Mouse (Mus musculus) heart, embryonic 14.5 days (tissue): ENCODE results near the gene Dpf1. TPM values are rescaled to one million over a fixed set of nuclear protein-coding genes. Genes with fewer than 3 reads are reported as not detected.

ENCODE experiments used
- ATAC-seq: fragments of 200-750 bp; cut with Nextera tagmentation; 2 replicates; pipeline ENCODE4 v1.8.0; 2017; ENCODE audit warnings: low read depth, moderate TSS enrichment; ENCODE audit not compliant: insufficient number of reproducible peaks, insufficient read depth, low FRiP score
- H3K27ac ChIP-seq, 2 experiments: fragments of 200-500 bp in 1 of 2; fragments of 300-500 bp in 1 of 2; sonication (generic) in 1 of 2; replicated peaks in 1 of 2; 2 replicates each; pipeline ENCODE4 v1.5.1; 2012 to 2014; ENCODE audit warnings: low read depth in 2 of 2, low read length in 2 of 2, control low read depth in 1 of 2, mild to moderate bottlenecking in 1 of 2, mixed read lengths in 1 of 2; ENCODE audit not compliant: control insufficient read depth in 1 of 2, insufficient read depth in 1 of 2
- H3K27me3 ChIP-seq: fragments of 300-500 bp; sonication (generic); 2 replicates; pipeline ENCODE4 v1.6.1; 2014; ENCODE audit warnings: mild to moderate bottlenecking, low read length, control low read depth; ENCODE audit not compliant: control insufficient read depth, insufficient read depth
- H3K36me3 ChIP-seq: fragments of 300-500 bp; sonication (generic); 2 replicates; pipeline ENCODE4 v1.6.1; 2014; ENCODE audit warnings: mild to moderate bottlenecking, control low read depth, low read length, mixed read lengths; ENCODE audit not compliant: control insufficient read depth, insufficient read depth
- H3K4me1 ChIP-seq, 2 experiments: fragments of 200-500 bp in 1 of 2; fragments of 300-500 bp in 1 of 2; sonication (generic) in 1 of 2; 2 replicates each; pipeline ENCODE4 v1.6.1; 2012 to 2014; ENCODE audit warnings: low read length in 2 of 2, control low read depth in 1 of 2, mixed read lengths in 1 of 2; ENCODE audit not compliant: control insufficient read depth in 2 of 2, insufficient read depth in 2 of 2
- H3K4me2 ChIP-seq: fragments of 300-500 bp; sonication (generic); 2 replicates; pipeline ENCODE4 v1.6.1; 2014; ENCODE audit warnings: mild to moderate bottlenecking, low read length
- H3K4me3 ChIP-seq, 2 experiments: fragments of 200-500 bp in 1 of 2; fragments of 300-500 bp in 1 of 2; sonication (generic) in 1 of 2; 2 replicates each; pipeline ENCODE4 v1.5.1; 2012 to 2014; ENCODE audit warnings: low read length in 2 of 2, mild to moderate bottlenecking in 2 of 2, control low read depth in 1 of 2, low read depth in 1 of 2, moderate library complexity in 1 of 2; ENCODE audit not compliant: control insufficient read depth in 1 of 2, insufficient read depth in 1 of 2
- H3K9ac ChIP-seq: fragments of 300-500 bp; sonication (generic); 2 replicates; pipeline ENCODE4 v1.6.1; 2014; ENCODE audit warnings: mild to moderate bottlenecking, low read length
- H3K9me3 ChIP-seq: fragments of 300-500 bp; sonication (generic); 2 replicates; pipeline ENCODE4 v1.6.1; 2016; ENCODE audit warnings: low read length, control low read depth; ENCODE audit not compliant: control insufficient read depth
- WGBS: fragments of 180-500 bp; shearing (Covaris S2); extraction: QIAGEN DNeasy Blood & Tissue Kit; methylation state at CpG from one replicate; pipeline ENCODE4 v1.1.7; 2014; 5-methylcytosine and 5-hydroxymethylcytosine counted together
- polyA plus RNA-seq: library from polyadenylated mRNA; unstranded; fragments of >200 nt; fragmentation: Nextera tagmentation; extraction: Ambion mirVana; gene quantifications from 2 replicates; pipeline ENCODE4 v1.2.1, GENCODE M21; 2014

The Dpf1 gene
- polyA plus RNA-seq, 1 experiment from 2014 or later: 1.5 TPM

DNA sequence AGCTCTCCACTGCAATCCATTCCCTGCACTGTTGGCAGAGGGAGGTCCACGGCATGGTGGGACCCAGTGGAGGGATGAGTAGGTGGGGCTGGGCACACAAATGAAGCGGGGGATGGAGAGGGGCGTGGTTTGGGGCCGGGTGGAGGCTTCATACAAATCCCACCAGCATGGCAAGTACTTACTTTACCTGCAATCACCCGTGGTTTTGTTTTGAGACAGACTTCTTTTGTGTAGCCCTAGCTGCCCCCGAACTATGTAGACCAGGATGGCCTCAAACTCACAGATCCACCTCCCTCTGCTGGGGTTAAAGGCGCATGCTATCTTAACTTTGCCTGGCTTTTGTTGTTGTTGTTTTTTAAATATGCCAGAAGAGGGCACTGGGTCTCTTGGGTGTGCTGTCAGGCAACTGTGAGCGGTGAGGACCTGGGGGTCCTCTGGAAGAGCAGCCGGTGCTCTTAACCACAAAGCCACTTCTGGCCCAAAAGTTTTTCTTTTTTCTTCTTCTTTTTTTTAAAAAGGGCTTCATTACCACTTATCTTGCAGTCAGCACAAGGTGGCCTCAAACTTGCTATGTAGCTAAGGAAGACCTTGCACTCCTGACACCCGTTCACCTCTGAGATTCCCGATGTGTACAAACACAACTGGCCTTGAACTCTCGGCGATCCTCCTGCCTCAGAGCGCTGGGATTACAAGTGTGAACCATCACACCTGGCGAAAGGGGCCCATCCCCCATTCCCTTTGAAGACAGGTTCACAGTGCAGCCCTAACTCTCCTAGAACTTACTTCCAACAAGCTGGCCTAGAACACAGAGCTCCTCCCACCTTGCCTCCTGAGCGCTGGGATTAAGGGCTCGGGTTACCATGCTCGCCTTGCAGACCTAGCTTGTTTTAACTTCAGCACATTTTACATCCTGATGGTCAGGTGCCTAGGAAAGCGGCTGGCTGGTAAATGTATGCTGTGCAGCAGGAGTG lies 15.9 kb downstream of the Dpf1 start:
- Histone ChIP-seq H3K9ac (no peak overlapping the region), H3K27ac (no peak overlapping the region), H3K4me3 (no peak overlapping the region), H3K27me3 (peaks cover 27% of the 10 kb centered on the region), H3K4me2 (peak overlapping the region; percentile 24), H3K4me1 (peaks cover 20 to 21% of the 10 kb centered on the region in 2 experiments), H3K9me3 (no peaks in the 10 kb centered on the region), H3K36me3 (no peaks in the 10 kb centered on the region)
- WGBS: 13% methylated on average over 19 of the region's 19 CpGs
- no peak for ATAC-seq

DNA sequence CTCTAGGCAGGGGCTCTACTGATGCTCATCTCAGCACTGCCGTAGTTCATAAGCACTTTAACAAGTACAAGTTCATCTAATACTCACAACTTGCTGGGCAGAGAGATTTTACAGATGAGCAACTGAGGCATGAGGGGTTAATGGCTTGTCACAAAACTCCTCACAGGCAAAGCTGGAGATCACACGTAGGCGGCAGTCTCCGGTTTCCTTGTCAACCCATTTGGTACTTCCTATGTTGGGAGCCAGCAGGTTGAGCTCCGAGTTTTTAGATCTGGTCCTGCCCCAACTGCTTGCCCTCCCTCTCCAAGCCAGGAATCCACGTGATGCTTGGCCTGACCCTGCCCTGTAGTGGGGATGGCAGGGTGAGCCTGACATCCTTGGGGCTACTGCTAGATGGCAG lies 23.3 kb downstream of the Dpf1 start:
- H3K4me2 ChIP-seq: no peak overlapping the region
- H3K9ac ChIP-seq: no peak overlapping the region
- H3K36me3 ChIP-seq: no peaks in the 10 kb centered on the region
- no peak for ATAC-seq
- 74% methylated on average over 6 of the region's 6 CpGs for WGBS
- no peak overlapping the region for H3K27ac ChIP-seq
- no peak overlapping the region for H3K4me3 ChIP-seq
- H3K9me3 ChIP-seq: no peaks in the 10 kb centered on the region
- H3K27me3 ChIP-seq: no peaks in the 10 kb centered on the region
- H3K4me1 ChIP-seq: no peaks in the 10 kb centered on the region

DNA sequence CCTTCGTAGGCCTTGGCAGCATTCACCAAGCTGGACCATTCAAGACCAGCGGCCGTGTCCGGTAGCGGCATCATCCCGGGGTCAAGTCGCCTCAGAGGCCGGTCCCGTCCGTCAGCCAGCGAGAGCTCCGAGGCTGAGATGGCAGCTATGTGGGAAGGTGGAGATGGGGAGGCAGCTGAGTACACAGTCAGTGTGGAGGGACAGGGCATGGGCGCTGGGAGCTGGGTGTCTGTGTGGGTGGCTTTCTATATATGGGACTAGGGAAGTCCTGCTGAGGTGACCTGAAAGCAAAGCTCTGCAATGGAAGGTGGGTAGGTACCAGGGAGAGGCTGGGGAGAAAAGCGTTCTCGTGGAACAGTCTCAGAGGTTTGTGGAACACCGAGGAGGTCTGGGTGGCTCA lies 25.2 kb downstream of the Dpf1 start:
- no peak overlapping the region for H3K9ac ChIP-seq
- no peaks in the 10 kb centered on the region for H3K27me3 ChIP-seq
- H3K4me3 ChIP-seq: no peak overlapping the region
- ATAC-seq: no peak
- no peak overlapping the region for H3K27ac ChIP-seq
- 91% methylated on average over 16 of the region's 16 CpGs for WGBS
- no peaks in the 10 kb centered on the region for H3K4me1 ChIP-seq
- H3K4me2 ChIP-seq: no peak overlapping the region
- no peaks in the 10 kb centered on the region for H3K9me3 ChIP-seq
- H3K36me3 ChIP-seq: no peaks in the 10 kb centered on the region

DNA sequence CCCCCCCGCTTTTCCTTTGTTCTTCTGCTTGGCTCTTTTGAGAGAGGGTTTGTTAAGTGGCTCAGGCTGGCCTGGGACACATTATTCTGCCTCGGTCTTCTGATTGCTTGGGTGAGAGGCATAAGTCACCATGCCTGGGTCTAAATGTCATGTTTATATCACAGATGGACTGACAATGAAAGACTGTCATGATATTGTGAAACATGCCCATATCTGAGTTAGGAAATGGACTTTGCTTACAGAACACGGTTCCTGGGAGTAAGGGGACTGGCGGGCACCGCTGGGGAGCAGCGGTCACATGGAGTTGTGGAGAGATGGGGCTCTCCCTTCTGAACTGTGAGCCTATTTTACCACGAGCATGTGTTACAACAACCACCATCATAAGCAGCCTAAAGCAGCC lies 30.4 kb downstream of the Dpf1 start:
- 62% methylated on average over 6 of the region's 7 CpGs for WGBS
- H3K27ac ChIP-seq: no peak overlapping the region
- H3K4me1 ChIP-seq: peaks cover 0 to under 1% of the 10 kb centered on the region in 2 experiments; a peak in 1 of 4 replicates
- H3K4me2 ChIP-seq: no peak overlapping the region
- no peaks in the 10 kb centered on the region for H3K9me3 ChIP-seq
- no peaks in the 10 kb centered on the region for H3K36me3 ChIP-seq
- no peak overlapping the region for H3K9ac ChIP-seq
- ATAC-seq: no peak
- H3K27me3 ChIP-seq: no peaks in the 10 kb centered on the region
- no peak overlapping the region for H3K4me3 ChIP-seq

DNA sequence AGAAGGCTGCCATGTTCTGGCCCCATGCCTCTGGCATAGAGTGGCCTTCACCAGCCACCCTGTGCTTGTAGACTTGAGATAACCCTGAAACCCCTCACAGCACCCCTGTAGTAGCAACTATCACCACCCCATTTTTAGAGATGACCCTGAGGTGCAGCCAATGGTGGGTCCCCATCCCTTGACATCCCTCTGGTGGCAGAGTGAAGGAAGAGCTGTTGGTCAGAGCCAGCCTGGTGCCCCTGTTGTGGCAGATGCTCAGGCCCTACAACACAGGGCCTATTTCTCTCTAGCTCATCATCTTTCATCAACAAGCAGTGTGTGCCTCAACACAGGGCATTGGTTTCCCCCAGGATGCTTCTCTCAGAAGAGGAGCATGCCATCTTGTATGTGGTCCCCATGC lies 31.5 kb downstream of the Dpf1 start:
- Histone ChIP-seq H3K36me3 (no peaks in the 10 kb centered on the region), H3K4me3 (no peak overlapping the region), H3K27ac (no peak overlapping the region), H3K4me2 (no peak overlapping the region), H3K9me3 (no peaks in the 10 kb centered on the region), H3K27me3 (0 out of 2 replicates have a peak, but pooled peaks cover 3% of the 10 kb centered on the region), H3K9ac (no peak overlapping the region), H3K4me1 (peaks cover 0 to 3% of the 10 kb centered on the region in 2 experiments; a peak in 1 of 4 replicates)
- ATAC-seq: no peak

DNA sequence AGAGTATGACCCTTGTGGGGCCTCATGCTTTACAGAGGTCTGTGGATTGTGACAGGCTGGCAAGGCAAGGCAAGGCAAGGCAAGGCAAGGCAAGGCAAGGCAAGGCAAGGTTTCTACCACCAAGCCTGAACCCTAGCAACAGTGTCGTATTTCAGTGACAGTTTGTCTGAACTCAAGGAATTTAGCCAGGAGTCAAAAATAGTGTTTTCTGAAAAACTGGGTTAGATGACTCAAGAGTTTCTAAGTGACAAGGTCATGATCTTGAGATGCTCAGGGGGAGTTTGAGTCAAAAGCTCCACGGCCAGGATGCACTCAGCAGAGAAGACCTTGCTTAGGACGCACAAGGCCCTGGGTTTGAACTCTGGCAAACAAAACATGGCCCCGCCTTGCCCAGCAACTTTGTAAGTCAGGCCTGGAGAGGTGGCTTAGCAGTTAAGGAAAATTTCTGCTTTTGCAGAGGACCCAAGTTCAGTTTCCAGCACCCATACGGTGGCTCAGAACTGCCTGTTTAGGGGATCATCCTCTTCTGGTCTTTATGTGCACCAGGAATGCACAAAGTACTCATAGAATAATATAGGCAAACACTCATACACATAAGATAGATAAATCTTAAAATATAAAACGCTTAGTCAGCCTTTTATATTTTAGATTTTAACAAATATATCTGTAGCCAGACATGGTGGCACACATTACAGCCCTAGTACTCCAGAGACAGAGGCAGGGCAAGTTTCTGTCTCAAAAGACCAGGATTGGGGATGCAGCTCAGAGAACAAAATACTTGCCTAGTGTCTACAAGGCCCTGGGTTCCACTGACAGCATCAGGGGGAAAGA lies 32.3 kb downstream of the Dpf1 start:
- H3K4me1 ChIP-seq: peaks cover 0 to 3% of the 10 kb centered on the region in 2 experiments; a peak in 1 of 4 replicates
- H3K27me3 ChIP-seq: 0 out of 2 replicates have a peak, but pooled peaks cover 5% of the 10 kb centered on the region
- no peak overlapping the region for H3K9ac ChIP-seq
- no peaks in the 10 kb centered on the region for H3K9me3 ChIP-seq
- no peak overlapping the region for H3K27ac ChIP-seq
- 72% methylated on average over 6 of the region's 6 CpGs for WGBS
- H3K4me2 ChIP-seq: no peak overlapping the region
- no peak overlapping the region for H3K4me3 ChIP-seq
- no peak for ATAC-seq
- H3K36me3 ChIP-seq: no peaks in the 10 kb centered on the region

DNA sequence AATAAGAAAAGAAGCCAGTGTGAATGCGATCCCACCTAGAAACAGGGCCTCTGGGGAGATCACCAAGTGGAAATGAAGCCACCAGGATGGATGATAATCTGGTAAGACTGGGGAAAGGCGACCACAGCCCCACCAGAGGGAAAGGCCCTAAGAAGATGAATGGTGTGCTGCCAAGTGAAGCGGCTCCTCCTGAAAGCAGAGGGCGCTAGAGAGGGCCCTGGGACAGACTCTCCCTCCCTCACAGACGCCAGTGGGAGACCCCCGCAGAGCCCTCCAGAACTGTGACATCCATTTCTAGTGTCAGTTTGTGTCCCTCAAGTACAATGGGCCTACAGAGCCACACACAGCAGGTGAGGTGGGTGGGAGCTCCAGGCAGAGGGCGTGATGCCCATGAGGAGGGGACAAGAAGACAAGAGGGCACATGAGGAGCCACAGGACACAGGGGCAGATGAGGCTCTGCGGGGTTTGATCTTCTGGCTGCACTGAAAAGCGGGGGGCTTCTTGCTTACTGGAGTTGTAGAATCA lies 33.1 kb downstream of the Dpf1 start:
- no peak overlapping the region for H3K9ac ChIP-seq
- peaks cover 0 to 3% of the 10 kb centered on the region in 2 experiments; a peak in 1 of 4 replicates for H3K4me1 ChIP-seq
- no peaks in the 10 kb centered on the region for H3K36me3 ChIP-seq
- 75% methylated on average over 9 of the region's 9 CpGs for WGBS
- 0 out of 2 replicates have a peak, but pooled peaks cover 5% of the 10 kb centered on the region for H3K27me3 ChIP-seq
- no peak for ATAC-seq
- H3K27ac ChIP-seq: no peak overlapping the region
- no peak overlapping the region for H3K4me2 ChIP-seq
- no peak overlapping the region for H3K4me3 ChIP-seq
- H3K9me3 ChIP-seq: no peaks in the 10 kb centered on the region
